ENCODE assay signal across 21 mouse cellular contexts in the genomic region with DNA sequence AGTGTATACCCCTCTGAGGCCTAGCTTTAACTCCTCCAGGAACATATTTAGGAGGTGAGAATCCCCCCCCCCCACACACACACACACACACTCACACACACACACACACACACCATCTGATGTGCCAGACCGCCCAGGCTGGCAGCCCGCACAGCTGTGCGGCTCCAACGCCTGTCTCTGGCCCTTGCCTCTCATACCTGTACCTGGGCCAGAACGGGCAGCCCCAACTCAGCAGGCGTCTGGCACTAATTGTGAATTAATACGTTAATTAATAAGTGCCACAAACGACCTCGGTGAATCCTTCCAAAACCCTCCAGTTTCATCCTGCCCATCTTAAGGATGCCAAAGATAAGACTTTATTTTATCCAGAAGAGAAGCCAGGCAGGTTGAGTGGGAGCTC. TPM values are rescaled to one million over a fixed set of nuclear protein-coding genes. Genes with fewer than 3 reads are reported as not detected.
A peak's percentile ranks its signal among the peaks of the same experiment; 100 is the strongest.
DNase-seq lines count a peak whose midpoint lies in the region; ATAC-seq and TF ChIP-seq lines count a peak whose summit lies in the region.
"Had no signal": no experiment of that assay in that cellular context is flagged by ENCODE, and none has a peak within 500 bp of the region (broad histone marks: within the 10 kb centered on the region; RNA-seq: fewer than 3 reads in every experiment).

No protein-coding gene starts in this region.

- DNase-seq in forebrain, postnatal 0 days = no peak
- no peak for DNase-seq in midbrain, embryonic 10.5 days (ENCODE audit: low spot score)
- DNase-seq in limb, embryonic 10.5 days (ENCODE audit: low spot score) = no peak
- DNase-seq in left cerebral cortex, postnatal 10 days (ENCODE audit: extremely low spot score in 1 of 2, low spot score in 2 of 2) = no peak
- DNase-seq: adrenal gland, postnatal 25 days; cerebellum, adult 18-20 months; gastrocnemius, postnatal 25 days; kidney, adult 8-10 months; kidney, postnatal 4 days; right cerebral cortex, adult 18-20 months had no signal

- no peaks in the 10 kb centered on the region for H3K9me3 ChIP-seq in forebrain, embryonic 12.5 days
- no peaks in the 10 kb centered on the region for H3K9me3 ChIP-seq in forebrain, postnatal 0 days (ENCODE audit: low read length)
- no peaks in the 10 kb centered on the region for H3K9me3 ChIP-seq in midbrain, embryonic 10.5 days (replicated peaks)
- no peaks in the 10 kb centered on the region for H3K9me3 ChIP-seq in midbrain, embryonic 15.5 days
- H3K9me3 ChIP-seq in forebrain, embryonic 13.5 days (replicated peaks) = no peaks in the 10 kb centered on the region
- H3K9me3 ChIP-seq in limb, embryonic 10.5 days (replicated peaks) = no peaks in the 10 kb centered on the region
- no peaks in the 10 kb centered on the region for H3K9me3 ChIP-seq in heart, embryonic 12.5 days (replicated peaks)
- H3K9me3 ChIP-seq: liver, embryonic 15.5 days; neural tube, embryonic 12.5 days had no signal

- no peak overlapping the region for H3K4me2 ChIP-seq in forebrain, embryonic 12.5 days
- H3K4me2 ChIP-seq in forebrain, postnatal 0 days (ENCODE audit: low read depth) = no peak overlapping the region
- H3K4me2 ChIP-seq in midbrain, embryonic 15.5 days = no peak overlapping the region
- no peak overlapping the region for H3K4me2 ChIP-seq in forebrain, embryonic 13.5 days
- no peak overlapping the region for H3K4me2 ChIP-seq in heart, embryonic 12.5 days
- H3K4me2 ChIP-seq: liver, embryonic 15.5 days had no signal

- ATAC-seq in forebrain, embryonic 12.5 days (ENCODE audit: low FRiP score) = no peak
- no peak for ATAC-seq in forebrain, postnatal 0 days
- ATAC-seq in midbrain, embryonic 15.5 days (replicated peaks) = no peak
- ATAC-seq in forebrain, embryonic 13.5 days = 0 out of 2 replicates have a peak, but pooled peaks have one; percentile 7
- ATAC-seq in heart, embryonic 12.5 days (ENCODE audit: insufficient number of reproducible peaks, low FRiP score) = no peak
- ATAC-seq: lung, postnatal 0 days had no signal

- peaks cover 85% of the 10 kb centered on the region for H3K4me1 ChIP-seq in forebrain, embryonic 12.5 days
- H3K4me1 ChIP-seq in forebrain, postnatal 0 days (ENCODE audit: insufficient read depth) = peaks cover 19% of the 10 kb centered on the region
- peaks cover 100% of the 10 kb centered on the region for H3K4me1 ChIP-seq in midbrain, embryonic 10.5 days
- peaks cover 74% of the 10 kb centered on the region for H3K4me1 ChIP-seq in midbrain, embryonic 15.5 days
- peaks cover 86% of the 10 kb centered on the region for H3K4me1 ChIP-seq in forebrain, embryonic 13.5 days
- H3K4me1 ChIP-seq in limb, embryonic 10.5 days = peaks cover 98% of the 10 kb centered on the region
- peaks cover 78% of the 10 kb centered on the region for H3K4me1 ChIP-seq in heart, embryonic 12.5 days (replicated peaks)

- WGBS in forebrain, embryonic 12.5 days = 77% methylated on average over 9 of the region's 9 CpGs
- 54% methylated on average over 9 of the region's 9 CpGs for WGBS in forebrain, postnatal 0 days
- WGBS in midbrain, embryonic 10.5 days = 87% methylated on average over 9 of the region's 9 CpGs
- 78% methylated on average over 9 of the region's 9 CpGs for WGBS in midbrain, embryonic 15.5 days
- 44% methylated on average over 9 of the region's 9 CpGs for WGBS in forebrain, embryonic 13.5 days
- 91% methylated on average over 9 of the region's 9 CpGs for WGBS in limb, embryonic 10.5 days
- 88% methylated on average over 9 of the region's 9 CpGs for WGBS in heart, embryonic 12.5 days

- no peaks in the 10 kb centered on the region for H3K36me3 ChIP-seq in forebrain, embryonic 12.5 days (replicated peaks)
- no peaks in the 10 kb centered on the region for H3K36me3 ChIP-seq in forebrain, postnatal 0 days (ENCODE audit: insufficient read depth)
- H3K36me3 ChIP-seq in midbrain, embryonic 10.5 days = no peaks in the 10 kb centered on the region
- no peaks in the 10 kb centered on the region for H3K36me3 ChIP-seq in midbrain, embryonic 15.5 days (replicated peaks)
- no peaks in the 10 kb centered on the region for H3K36me3 ChIP-seq in forebrain, embryonic 13.5 days (ENCODE audit: poor library complexity, severe bottlenecking)
- H3K36me3 ChIP-seq in limb, embryonic 10.5 days = no peaks in the 10 kb centered on the region
- H3K36me3 ChIP-seq in heart, embryonic 12.5 days = no peaks in the 10 kb centered on the region
- H3K36me3 ChIP-seq: liver, embryonic 15.5 days; neural tube, embryonic 12.5 days had no signal

- TF ChIP-seq CTCF in forebrain, postnatal 0 days (IDR thresholded peaks at IDR 0.05; ENCODE audit: low read depth) = no peak

- H3K27me3 ChIP-seq in forebrain, embryonic 12.5 days = peaks cover 43% of the 10 kb centered on the region
- no peaks in the 10 kb centered on the region for H3K27me3 ChIP-seq in forebrain, postnatal 0 days (ENCODE audit: insufficient read depth, low read length)
- peaks cover 84% of the 10 kb centered on the region for H3K27me3 ChIP-seq in midbrain, embryonic 10.5 days (ENCODE audit: low read depth, poor library complexity, severe bottlenecking)
- no peaks in the 10 kb centered on the region for H3K27me3 ChIP-seq in midbrain, embryonic 15.5 days (replicated peaks)
- H3K27me3 ChIP-seq in forebrain, embryonic 13.5 days = peaks cover 11% of the 10 kb centered on the region; the same call in 1 of the 2 replicates
- H3K27me3 ChIP-seq in limb, embryonic 10.5 days (ENCODE audit: low read depth, poor library complexity, severe bottlenecking) = peaks cover 97% of the 10 kb centered on the region
- peaks cover 30% of the 10 kb centered on the region for H3K27me3 ChIP-seq in heart, embryonic 12.5 days (replicated peaks)

- 0 out of 2 replicates have a peak overlapping the region, but pooled peaks have one; percentile 46 for H3K27ac ChIP-seq in forebrain, embryonic 12.5 days
- no peak overlapping the region for H3K27ac ChIP-seq in forebrain, postnatal 0 days (ENCODE audit: low read depth, low read length)
- H3K27ac ChIP-seq in midbrain, embryonic 10.5 days (replicated peaks) = peak overlapping the region; percentile 85
- no peak overlapping the region for H3K27ac ChIP-seq in midbrain, embryonic 15.5 days
- H3K27ac ChIP-seq in forebrain, embryonic 13.5 days = peak overlapping the region; percentile 48
- H3K27ac ChIP-seq in limb, embryonic 10.5 days = peak overlapping the region; percentile 26; the same call in 1 of the 2 replicates
- no peak overlapping the region for H3K27ac ChIP-seq in heart, embryonic 12.5 days (ENCODE audit: poor library complexity, severe bottlenecking)
- H3K27ac ChIP-seq: liver, embryonic 15.5 days; neural tube, embryonic 12.5 days had no signal

- intact Hi-C loops in left cerebral cortex, postnatal 10 days (cut with DNase I) = no loop called here

- H3K9ac ChIP-seq in forebrain, embryonic 12.5 days = no peak overlapping the region
- H3K9ac ChIP-seq in forebrain, postnatal 0 days = no peak overlapping the region
- H3K9ac ChIP-seq in midbrain, embryonic 15.5 days = no peak overlapping the region
- H3K9ac ChIP-seq in forebrain, embryonic 13.5 days = no peak overlapping the region
- no peak overlapping the region for H3K9ac ChIP-seq in heart, embryonic 12.5 days
- H3K9ac ChIP-seq: liver, embryonic 15.5 days; neural tube, embryonic 12.5 days had no signal

- H3K4me3 ChIP-seq in forebrain, embryonic 12.5 days (replicated peaks) = no peak overlapping the region
- no peak overlapping the region for H3K4me3 ChIP-seq in forebrain, postnatal 0 days (ENCODE audit: low read depth, low read length)
- no peak overlapping the region for H3K4me3 ChIP-seq in midbrain, embryonic 10.5 days
- no peak overlapping the region for H3K4me3 ChIP-seq in midbrain, embryonic 15.5 days
- H3K4me3 ChIP-seq in forebrain, embryonic 13.5 days = no peak overlapping the region
- H3K4me3 ChIP-seq in limb, embryonic 10.5 days = no peak overlapping the region
- no peak overlapping the region for H3K4me3 ChIP-seq in heart, embryonic 12.5 days
- H3K4me3 ChIP-seq: erythroblast, embryonic 14.5 days; liver, embryonic 15.5 days; neural tube, embryonic 12.5 days had no signal

RNA-seq across cellular contexts. Expression of a gene that starts 27.9 kb away (rescaled TPM):
- polyA plus RNA-seq in forebrain, embryonic 12.5 days (2016; fragmentation: Nextera tagmentation; extraction: Ambion mirVana) = 7.3 and 8.0 TPM in 2 replicates
- 8.1 and 8.8 TPM in 2 replicates for total RNA-seq in forebrain, postnatal 0 days (2014; rRNA removed)
- polyA plus RNA-seq in forebrain, postnatal 0 days (2015; fragmentation: Nextera tagmentation; extraction: Ambion mirVana) = 6.7 and 11.3 TPM in 2 replicates
- polyA plus RNA-seq in midbrain, embryonic 10.5 days (2016; fragmentation: Nextera tagmentation; extraction: Ambion mirVana) = 6.0 and 7.5 TPM in 2 replicates
- polyA plus RNA-seq in midbrain, embryonic 15.5 days (2015; fragmentation: Nextera tagmentation; extraction: Ambion mirVana) = 12.2 and 12.5 TPM in 2 replicates
- 10.4 and 11.3 TPM in 2 replicates for polyA plus RNA-seq in forebrain, embryonic 13.5 days (2015; fragmentation: Nextera tagmentation; extraction: Ambion mirVana)
- 0.54 and 1.6 TPM in 2 replicates for polyA plus RNA-seq in limb, embryonic 10.5 days (2016; fragmentation: Nextera tagmentation; extraction: Ambion mirVana)
- 10 to 100 TPM; 23.0 to 26.0 TPM for total RNA-seq in left cerebral cortex, postnatal 10 days (2021)
- 0.81 and 0.87 TPM in 2 replicates for polyA plus RNA-seq in heart, embryonic 12.5 days (2016; fragmentation: Nextera tagmentation; extraction: Ambion mirVana)
- total RNA-seq: CH12.LX; common myeloid progenitor, adult 5-6 weeks; MEL had no signal
- polyA plus RNA-seq: erythroblast, embryonic 14.5 days had no signal

Comparison
In these comparisons a context has a peak if more than half of its experiments do, and no peak if none do; other contexts are left out.
1. H3K27ac ChIP-seq: peak in forebrain, embryonic 12.5 days (single experiment), midbrain, embryonic 10.5 days (single experiment), forebrain, embryonic 13.5 days (single experiment) and limb, embryonic 10.5 days (single experiment); none in forebrain, postnatal 0 days (single experiment), midbrain, embryonic 15.5 days (single experiment) and heart, embryonic 12.5 days (single experiment).